Mouse (Mus musculus) intestine, embryonic 14.5 days (tissue): ENCODE data around the gene Sspo. TPM values are rescaled to one million over a fixed set of nuclear protein-coding genes. Genes with fewer than 3 reads are reported as not detected.
"Not testable (repeated sequence)": the region's sequence is repeated elsewhere in the genome, so short reads cannot be mapped to it uniquely, and the experiment has no call there.

Source experiments
- ATAC-seq: fragments of 200-750 bp; cut with Nextera tagmentation; replicated peaks from 2 replicates; pipeline ENCODE4 v1.8.0; 2017; ENCODE audit warnings: low read depth, moderate number of reproducible peaks, moderate TSS enrichment, moderate library complexity; ENCODE audit not compliant: low FRiP score, low TSS enrichment
- DNase-seq: peaks from one replicate; pipeline ENCODE4 v3.0.0-alpha.2; 2018; ENCODE audit warnings: low spot score
- H3K27ac ChIP-seq: fragments of 300-500 bp; sonication (generic); 2 replicates; pipeline ENCODE4 v1.5.1; 2014; ENCODE audit warnings: low read depth, mild to moderate bottlenecking, control low read depth
- H3K27me3 ChIP-seq: fragments of 300-500 bp; sonication (generic); replicated peaks from 2 replicates; pipeline ENCODE4 v1.6.1; 2014; ENCODE audit warnings: low read length, control low read depth; ENCODE audit not compliant: control insufficient read depth, insufficient read depth
- H3K36me3 ChIP-seq: fragments of 300-500 bp; sonication (generic); 2 replicates; pipeline ENCODE4 v1.6.1; 2014; ENCODE audit warnings: low read length, control low read depth; ENCODE audit not compliant: control insufficient read depth, insufficient read depth
- H3K4me1 ChIP-seq: fragments of 300-500 bp; sonication (generic); replicated peaks from 2 replicates; pipeline ENCODE4 v1.6.1; 2014; ENCODE audit warnings: low read length, control low read depth, mixed read lengths; ENCODE audit not compliant: control insufficient read depth, insufficient read depth
- H3K4me2 ChIP-seq: fragments of 300-500 bp; sonication (generic); 2 replicates; pipeline ENCODE4 v1.6.1; 2014; ENCODE audit warnings: low read length
- H3K4me3 ChIP-seq: fragments of 300-500 bp; sonication (generic); 2 replicates; pipeline ENCODE4 v1.5.1; 2014; ENCODE audit warnings: low read depth, low read length, control low read depth, mixed read lengths
- H3K9ac ChIP-seq: fragments of 300-500 bp; sonication (generic); 2 replicates; pipeline ENCODE4 v1.6.1; 2014; ENCODE audit warnings: mild to moderate bottlenecking, low read length
- H3K9me3 ChIP-seq: fragments of 300-500 bp; sonication (generic); 2 replicates; pipeline ENCODE4 v1.6.1; 2016; ENCODE audit warnings: low read length, control low read depth; ENCODE audit not compliant: control insufficient read depth
- WGBS: fragments of 180-500 bp; shearing (Covaris S2); extraction: QIAGEN DNeasy Blood & Tissue Kit; methylation state at CpG from one replicate; pipeline ENCODE4 v1.1.7; 2014; 5-methylcytosine and 5-hydroxymethylcytosine counted together
- polyA plus RNA-seq: library from polyadenylated mRNA; unstranded; fragments of >200 nt; fragmentation: Nextera tagmentation; extraction: Ambion mirVana; gene quantifications from 2 replicates; pipeline ENCODE4 v1.2.1, GENCODE M21; 2014

Sspo gene
- polyA plus RNA-seq, 1 experiment from 2014 or later = 0.32 TPM

DNA sequence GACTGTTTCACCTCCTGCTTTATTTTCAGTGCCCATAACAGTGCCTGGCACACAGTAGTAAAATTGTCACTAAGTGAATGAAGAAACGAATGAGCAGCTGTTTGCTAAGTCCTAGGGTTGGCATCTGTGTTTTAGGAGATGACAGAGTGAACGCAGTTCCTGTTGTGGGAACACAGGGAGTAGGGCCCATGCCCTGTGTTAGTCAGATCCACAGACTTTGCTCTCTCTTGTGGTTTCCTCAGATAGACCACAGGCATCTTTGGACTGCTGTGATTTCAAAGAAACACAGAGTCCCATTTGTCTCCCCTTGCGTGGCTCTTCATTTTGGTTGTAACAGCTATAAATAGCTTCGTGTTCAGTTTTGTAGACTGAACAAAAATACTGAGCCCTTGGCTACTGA, 62.4 kb downstream of the Sspo start:
- H3K4me1 ChIP-seq = no peaks in the 10 kb centered on the region; the same call in 1 of the 2 replicates
- no peak overlapping the region for H3K9ac ChIP-seq
- H3K27ac ChIP-seq = no peak overlapping the region
- H3K9me3 ChIP-seq = no peaks in the 10 kb centered on the region
- H3K27me3 ChIP-seq = no peaks in the 10 kb centered on the region
- DNase-seq (no peak), ATAC-seq (no peak)
- H3K4me3 ChIP-seq = no peak overlapping the region
- peaks cover 46% of the 10 kb centered on the region for H3K36me3 ChIP-seq
- 85% methylated on average over 4 of the region's 4 CpGs for WGBS
- H3K4me2 ChIP-seq = no peak overlapping the region

DNA sequence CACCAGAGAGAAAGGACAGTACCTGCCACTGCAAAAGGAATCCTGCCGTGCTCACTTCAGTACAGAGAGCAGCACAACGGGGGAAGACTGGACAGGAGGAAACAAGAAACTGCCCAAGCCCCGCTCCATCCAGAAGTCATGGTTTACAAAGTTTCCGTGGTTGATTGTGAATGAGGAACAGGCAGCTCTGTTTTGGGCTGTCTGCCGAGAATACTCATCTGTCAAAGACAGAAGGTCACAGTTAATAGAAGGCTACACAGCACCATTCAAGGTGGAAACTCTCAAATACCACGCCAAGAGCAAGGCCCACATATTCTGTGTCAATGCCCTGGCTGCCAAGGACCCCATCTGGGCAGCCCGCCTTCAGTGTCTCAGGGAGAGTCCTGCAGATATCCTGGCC, 63.8 kb downstream of the Sspo start:
- H3K4me2 ChIP-seq = no peak overlapping the region
- H3K4me3 ChIP-seq = no peak overlapping the region
- no peaks in the 10 kb centered on the region for H3K9me3 ChIP-seq
- H3K9ac ChIP-seq = no peak overlapping the region
- DNase-seq (no peak), ATAC-seq (no peak)
- peaks cover 61% of the 10 kb centered on the region for H3K36me3 ChIP-seq
- WGBS = 90% methylated on average over 7 of the region's 7 CpGs
- no peak overlapping the region for H3K27ac ChIP-seq
- H3K27me3 ChIP-seq = no peaks in the 10 kb centered on the region
- no peaks in the 10 kb centered on the region for H3K4me1 ChIP-seq

DNA sequence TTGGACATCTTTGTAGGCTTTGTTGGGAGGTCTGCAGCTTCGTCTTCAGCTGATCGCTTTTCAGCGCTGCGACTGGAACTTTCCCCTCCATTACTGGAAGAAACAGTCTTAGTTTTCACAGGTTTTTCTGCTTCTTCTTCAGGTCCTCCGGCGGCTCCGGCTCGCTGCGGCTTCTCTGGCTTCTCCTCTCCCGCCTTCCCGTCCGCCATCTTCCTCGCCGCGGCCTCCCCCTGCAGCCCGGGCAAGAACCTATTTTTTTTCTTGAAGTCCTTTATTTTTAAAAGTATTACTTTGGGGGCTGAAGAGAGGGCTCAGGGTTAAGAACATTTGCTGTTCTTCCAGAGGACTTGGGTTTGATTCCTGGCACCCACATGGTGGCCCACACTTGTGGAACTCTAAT, 76.9 kb downstream of the Sspo start:
- not testable (repeated sequence) for H3K36me3 ChIP-seq, H3K4me2 ChIP-seq
- 97% methylated on average over 12 of the region's 16 CpGs for WGBS

DNA sequence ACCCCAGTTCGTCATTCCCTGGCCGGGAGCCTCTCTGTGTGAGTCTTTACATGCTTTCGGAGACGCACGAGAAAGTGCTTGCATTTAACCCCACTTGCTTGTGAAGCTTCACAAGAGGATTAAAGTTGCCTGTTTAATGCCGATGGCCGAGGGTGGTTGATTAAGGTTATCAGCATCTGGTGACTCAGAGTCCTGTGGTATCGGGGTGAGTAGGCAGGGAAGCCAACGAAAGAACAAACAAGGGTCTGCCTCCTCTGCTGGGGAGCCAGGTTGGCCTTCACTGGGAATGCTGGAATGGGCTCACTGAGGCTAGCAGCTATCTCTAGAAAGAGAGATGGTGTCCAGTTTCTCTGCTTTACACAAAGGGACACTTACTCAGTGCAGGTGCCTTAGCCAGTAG, 79.9 kb downstream of the Sspo start:
- ATAC-seq (no peak), DNase-seq (no peak)
- peaks cover 16% of the 10 kb centered on the region for H3K36me3 ChIP-seq
- no peak overlapping the region for H3K9ac ChIP-seq
- no peak overlapping the region for H3K4me3 ChIP-seq
- 86% methylated on average over 9 of the region's 9 CpGs for WGBS
- H3K27me3 ChIP-seq = no peaks in the 10 kb centered on the region
- H3K4me2 ChIP-seq = no peak overlapping the region
- no peak overlapping the region for H3K27ac ChIP-seq
- no peaks in the 10 kb centered on the region for H3K9me3 ChIP-seq
- no peaks in the 10 kb centered on the region for H3K4me1 ChIP-seq

More for the DNA sequence above, 76.9 kb downstream of the Sspo start:
- not testable (repeated sequence) for H3K4me1 ChIP-seq, DNase-seq, ATAC-seq, H3K9ac ChIP-seq, H3K27ac ChIP-seq, H3K9me3 ChIP-seq, H3K27me3 ChIP-seq, H3K4me3 ChIP-seq

DNA sequence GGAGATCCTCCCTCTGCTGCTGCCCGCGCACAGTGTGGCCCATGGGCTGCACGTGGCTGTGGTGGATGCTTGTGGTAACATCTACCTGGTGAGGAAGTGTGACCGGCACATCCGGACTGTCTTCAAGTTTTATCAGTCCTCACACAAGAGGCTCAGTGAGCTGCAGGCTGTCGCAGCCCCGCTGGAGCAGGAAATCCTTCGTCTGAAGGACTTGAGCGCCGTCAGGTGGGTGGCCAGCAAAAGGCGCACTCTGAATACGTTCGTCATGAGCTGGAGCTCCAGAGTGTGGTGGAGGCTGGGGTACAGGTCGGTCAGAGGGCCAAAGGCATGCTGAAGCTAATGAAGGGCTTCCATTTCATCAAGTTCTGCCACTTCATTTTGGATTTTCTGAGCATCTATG, 81.2 kb downstream of the Sspo start:
- ATAC-seq (no peak), DNase-seq (no peak)
- Histone ChIP-seq H3K4me2 (no peak overlapping the region), H3K27ac (no peak overlapping the region), H3K9ac (no peak overlapping the region), H3K36me3 (peaks cover 17% of the 10 kb centered on the region), H3K4me3 (no peak overlapping the region), H3K9me3 (no peaks in the 10 kb centered on the region), H3K4me1 (no peaks in the 10 kb centered on the region), H3K27me3 (no peaks in the 10 kb centered on the region)
- WGBS = 73% methylated on average over 14 of the region's 14 CpGs

DNA sequence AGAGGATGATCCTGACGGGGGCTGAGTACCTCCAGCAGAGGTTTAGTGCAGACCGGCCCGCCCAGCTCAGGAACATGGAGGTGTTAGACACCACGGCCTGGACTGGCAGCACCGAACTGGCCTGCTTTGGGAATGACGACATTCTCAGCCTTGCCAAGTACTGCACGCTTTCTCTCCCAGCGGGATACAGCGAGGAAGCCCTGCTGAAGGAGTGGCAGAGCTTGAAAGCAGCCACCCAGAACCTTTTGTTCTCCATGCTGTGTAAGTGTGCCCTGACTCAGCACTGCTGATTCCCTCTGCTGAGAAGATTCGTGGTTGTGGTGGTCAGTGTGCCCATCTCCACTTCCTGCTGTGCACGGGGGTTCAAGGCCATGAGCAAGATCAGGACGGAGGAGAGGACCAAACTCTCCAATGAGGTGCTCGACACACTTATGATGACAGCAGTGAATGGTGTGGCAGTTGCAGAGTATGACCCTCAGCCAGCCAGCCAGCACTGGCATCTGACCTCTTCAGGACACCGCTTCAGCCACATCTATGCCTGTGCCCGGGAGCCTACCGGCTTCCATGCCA, 81.9 kb downstream of the Sspo start:
- Histone ChIP-seq H3K27ac (no peak overlapping the region), H3K9me3 (no peaks in the 10 kb centered on the region)

DNA sequence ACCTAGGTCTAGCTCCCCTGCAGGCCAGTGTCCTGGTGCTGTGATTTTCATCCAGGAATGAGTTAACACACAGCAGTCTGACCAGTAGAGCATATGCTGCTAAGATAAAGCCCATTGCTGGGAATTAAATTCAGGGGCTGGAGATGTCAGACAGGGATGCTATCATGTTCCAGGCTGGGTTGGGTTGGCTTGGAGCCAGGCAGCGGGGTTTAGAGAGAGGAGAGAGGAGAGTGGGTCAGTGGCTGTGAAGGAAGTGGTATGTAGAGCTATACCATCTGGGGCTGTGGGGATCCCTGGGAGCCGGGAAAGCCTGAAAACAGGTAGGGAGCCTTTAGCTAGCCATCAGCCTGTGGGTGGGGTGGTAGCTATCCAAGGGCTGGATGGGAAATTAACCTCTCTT, 82.8 kb downstream of the Sspo start:
- no peaks in the 10 kb centered on the region for H3K9me3 ChIP-seq
- H3K4me1 ChIP-seq = no peaks in the 10 kb centered on the region
- no peak overlapping the region for H3K9ac ChIP-seq
- H3K36me3 ChIP-seq = peaks cover 17% of the 10 kb centered on the region
- H3K27me3 ChIP-seq = no peaks in the 10 kb centered on the region
- H3K4me2 ChIP-seq = no peak overlapping the region
- no peak overlapping the region for H3K4me3 ChIP-seq
- no peak overlapping the region for H3K27ac ChIP-seq
- ATAC-seq = no peak
- WGBS = 45% methylated on average over 2 of the region's 2 CpGs
- no peak for DNase-seq

More for the DNA sequence above, 81.9 kb downstream of the Sspo start:
- no peak overlapping the region for H3K9ac ChIP-seq
- no peak overlapping the region for H3K4me3 ChIP-seq
- H3K27me3 ChIP-seq = no peaks in the 10 kb centered on the region
- DNase-seq (no peak), ATAC-seq (no peak)
- 92% methylated on average over 16 of the region's 16 CpGs for WGBS
- H3K4me1 ChIP-seq = no peaks in the 10 kb centered on the region
- H3K36me3 ChIP-seq = peaks cover 17% of the 10 kb centered on the region
- H3K4me2 ChIP-seq = no peak overlapping the region

DNA sequence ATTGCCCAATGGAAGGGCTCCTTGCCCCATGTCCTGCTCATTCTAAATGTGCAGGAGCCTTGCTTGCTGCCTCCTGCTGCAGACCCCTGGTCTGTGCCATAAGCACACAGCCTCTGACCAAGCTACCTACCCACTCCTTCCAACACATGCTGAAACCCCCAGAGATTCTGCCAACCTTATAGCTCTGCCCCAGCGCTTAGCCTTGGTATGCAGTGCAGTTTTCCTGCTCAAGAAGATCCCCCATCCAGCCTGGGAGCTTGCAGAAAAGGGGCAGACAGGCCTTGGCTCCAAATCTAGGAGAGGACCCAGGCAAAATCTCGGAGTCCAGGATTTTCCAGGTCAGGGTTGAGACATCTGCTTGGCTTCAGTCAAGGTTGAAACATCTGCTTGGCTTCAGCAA, 85.4 kb downstream of the Sspo start:
- DNase-seq (no peak), ATAC-seq (no peak)
- Histone ChIP-seq H3K4me1 (peaks cover 7% of the 10 kb centered on the region), H3K9ac (no peak overlapping the region), H3K4me3 (no peak overlapping the region), H3K27me3 (no peaks in the 10 kb centered on the region), H3K27ac (no peak overlapping the region), H3K4me2 (no peak overlapping the region), H3K36me3 (peaks cover 13% of the 10 kb centered on the region), H3K9me3 (no peaks in the 10 kb centered on the region)
- WGBS = 74% methylated on average over 2 of the region's 2 CpGs

DNA sequence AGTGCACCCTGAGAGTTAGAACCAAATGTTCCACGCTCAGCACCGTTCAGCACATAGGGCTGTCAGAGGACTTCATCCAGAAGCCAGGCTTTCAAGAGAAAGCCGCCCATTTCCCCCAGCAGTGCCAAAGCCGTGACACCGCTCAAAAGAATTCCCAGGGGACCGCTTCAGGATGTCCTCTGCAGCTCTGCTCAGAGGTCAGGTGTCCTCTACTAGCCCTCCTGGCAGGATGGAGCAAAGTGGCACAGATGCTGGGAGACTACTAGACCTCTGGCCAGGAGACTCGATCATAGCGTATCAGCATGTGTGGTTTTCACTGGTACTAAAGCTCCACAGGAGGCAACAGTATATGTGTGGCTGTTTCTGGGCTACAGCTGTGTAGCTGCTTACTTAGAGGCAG, 86.9 kb downstream of the Sspo start:
- H3K27ac ChIP-seq = no peak overlapping the region
- H3K9ac ChIP-seq = no peak overlapping the region
- no peaks in the 10 kb centered on the region for H3K27me3 ChIP-seq
- H3K4me3 ChIP-seq = no peak overlapping the region
- H3K4me1 ChIP-seq = peaks cover 7% of the 10 kb centered on the region
- WGBS = 82% methylated on average over 8 of the region's 8 CpGs
- H3K36me3 ChIP-seq = peaks cover 13% of the 10 kb centered on the region
- H3K9me3 ChIP-seq = no peaks in the 10 kb centered on the region
- DNase-seq = no peak
- no peak overlapping the region for H3K4me2 ChIP-seq
- ATAC-seq = no peak
